Mouse (Mus musculus): Measurements from ENCODE around the gene Psapl1.
"Not testable (repeated sequence)": the region's sequence is repeated elsewhere in the genome, so short reads cannot be mapped to it uniquely, and the experiment has no call there.

The Psapl1 gene

DNA sequence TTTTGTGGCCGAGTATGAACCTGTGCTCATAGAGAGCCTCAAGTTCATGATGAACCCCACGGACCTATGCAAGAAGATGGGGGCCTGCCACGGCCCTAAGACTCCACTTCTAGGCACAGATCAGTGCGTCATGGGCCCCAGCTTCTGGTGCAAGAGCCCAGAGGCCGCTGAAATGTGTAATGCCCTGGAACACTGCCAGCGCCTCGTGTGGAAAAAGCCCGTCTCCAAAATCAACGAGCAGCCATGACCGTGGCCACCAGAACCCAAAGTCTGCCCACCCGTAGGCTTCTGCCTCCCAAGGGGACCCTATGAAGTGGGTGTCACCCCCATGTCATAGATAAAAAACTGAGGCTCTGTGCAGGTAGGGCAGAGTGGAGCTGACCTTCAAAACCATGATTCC lies 1.6 kb downstream of the Psapl1 start:
- no peak for DNase-seq (ENCODE audit: low read depth)

DNA sequence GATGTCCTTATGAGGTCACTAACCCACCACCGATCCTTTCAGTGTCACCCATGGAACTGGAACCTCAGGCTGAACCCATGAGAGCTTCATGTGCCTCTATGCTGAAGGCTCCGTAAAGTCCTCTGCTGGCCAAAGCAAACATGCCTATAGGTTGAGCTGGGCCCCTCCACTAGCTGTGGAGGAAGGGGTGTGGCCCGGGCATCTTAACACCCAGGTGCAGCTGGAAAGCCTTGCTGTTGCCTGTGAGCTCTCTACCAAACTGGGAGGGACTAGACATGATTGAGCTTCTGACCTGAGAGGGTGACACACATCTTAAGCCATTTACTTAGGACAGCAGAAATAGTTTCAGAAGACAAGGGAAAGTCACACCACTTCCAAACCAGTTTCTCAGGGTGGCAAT lies 5.0 kb downstream of the Psapl1 start:
- no peak for DNase-seq (ENCODE audit: low read depth)

DNA sequence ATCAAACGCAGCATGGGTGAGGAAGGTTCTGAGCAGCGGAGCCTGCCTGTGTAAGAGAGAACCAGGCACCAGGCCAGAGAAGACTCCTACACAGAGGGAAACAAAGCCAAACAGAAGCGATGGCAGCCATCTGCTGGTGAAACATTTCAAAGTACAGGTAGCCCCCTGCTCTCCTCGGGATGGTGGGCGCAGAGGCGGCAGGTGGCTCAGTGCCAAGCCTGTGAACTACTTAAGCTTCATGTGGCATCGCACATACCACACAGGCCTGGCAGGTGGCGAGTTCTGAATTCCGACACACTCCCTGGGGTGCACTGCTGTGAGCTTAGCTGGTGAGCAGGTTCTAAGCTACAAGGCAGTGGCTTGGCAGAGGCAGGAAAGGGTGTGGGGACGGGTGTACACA lies 9.5 kb downstream of the Psapl1 start:
- DNase-seq (ENCODE audit: low read depth), result no peak

DNA sequence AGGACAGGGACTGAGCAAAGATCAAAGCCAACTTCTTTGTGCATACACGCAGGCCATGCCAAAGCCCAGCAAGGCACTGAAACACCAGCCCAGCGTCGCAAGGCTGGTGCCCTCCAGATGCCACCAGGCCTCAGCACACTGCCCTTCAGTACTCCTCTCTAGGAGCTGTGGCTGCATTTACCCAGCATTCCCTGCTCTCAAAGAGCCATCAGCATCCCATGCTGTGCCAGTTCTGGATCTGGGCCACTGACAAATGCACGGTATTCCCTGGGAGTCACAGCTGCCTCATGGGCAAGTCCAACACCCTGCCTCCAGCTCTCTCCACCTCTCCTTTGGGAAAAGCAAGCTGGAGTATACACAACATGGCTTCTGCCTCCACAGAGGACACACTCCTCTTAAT lies 16.3 kb downstream of the Psapl1 start:
- DNase-seq (ENCODE audit: low read depth), result no peak

DNA sequence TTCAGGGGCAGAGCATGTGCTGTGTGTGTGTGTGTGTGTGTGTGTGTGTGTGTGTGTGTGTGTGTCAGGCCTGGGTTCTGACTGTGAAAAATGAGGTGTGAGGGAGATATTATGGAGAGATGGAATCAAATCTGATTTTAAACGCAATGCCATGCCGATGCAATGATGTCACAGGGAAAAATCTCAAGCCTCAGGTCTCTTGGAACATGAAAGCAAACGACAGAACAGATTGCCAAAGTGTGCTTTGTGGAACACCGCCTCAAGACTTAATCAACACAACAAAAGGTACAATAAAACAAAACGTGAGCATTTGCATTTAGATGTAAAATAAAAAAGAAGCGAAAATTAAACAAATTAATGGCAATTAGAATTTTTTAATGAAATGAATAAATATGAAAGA lies 16.8 kb downstream of the Psapl1 start:
- no peak for DNase-seq (ENCODE audit: low read depth)

DNA sequence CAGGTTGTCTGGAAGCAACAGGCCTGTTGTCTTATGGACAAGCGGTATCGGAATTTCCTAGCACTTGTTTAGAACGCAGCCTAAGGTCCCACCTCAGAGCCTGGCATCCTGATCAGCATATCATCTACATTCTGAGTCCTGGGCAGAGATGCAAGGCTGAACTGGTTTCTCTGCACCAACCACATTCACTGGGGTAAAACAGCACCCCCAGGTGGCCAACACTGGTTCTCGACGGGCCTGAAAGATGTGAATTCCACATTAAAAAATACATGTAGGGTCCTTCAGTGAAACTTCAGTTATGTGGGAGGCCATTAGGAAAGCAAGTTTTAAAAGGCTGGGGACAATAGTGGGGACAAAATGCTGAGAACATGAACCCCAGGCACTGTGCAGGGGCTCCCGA lies 20.0 kb downstream of the Psapl1 start:
- peak; percentile 54 for DNase-seq (ENCODE audit: low read depth)

DNA sequence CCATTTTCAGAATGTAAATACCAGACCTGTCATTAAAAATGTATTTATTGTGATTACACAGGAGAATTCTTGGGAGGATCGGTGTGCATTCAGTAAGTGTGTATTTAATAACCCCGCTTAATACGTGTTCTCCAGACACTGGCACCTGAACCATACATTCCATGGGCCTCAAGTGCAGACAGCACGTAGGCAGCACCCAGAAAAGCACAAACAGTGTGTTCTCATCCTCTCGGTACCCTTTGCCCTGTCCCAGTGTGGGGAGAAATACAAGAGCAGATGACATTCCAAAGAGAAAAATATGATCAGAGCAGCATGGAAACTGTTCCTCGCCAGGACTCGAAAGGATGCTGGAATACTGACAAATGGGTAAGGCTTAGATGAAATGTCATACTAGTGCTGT lies 22.0 kb downstream of the Psapl1 start:
- no peak for DNase-seq (ENCODE audit: low read depth)

DNA sequence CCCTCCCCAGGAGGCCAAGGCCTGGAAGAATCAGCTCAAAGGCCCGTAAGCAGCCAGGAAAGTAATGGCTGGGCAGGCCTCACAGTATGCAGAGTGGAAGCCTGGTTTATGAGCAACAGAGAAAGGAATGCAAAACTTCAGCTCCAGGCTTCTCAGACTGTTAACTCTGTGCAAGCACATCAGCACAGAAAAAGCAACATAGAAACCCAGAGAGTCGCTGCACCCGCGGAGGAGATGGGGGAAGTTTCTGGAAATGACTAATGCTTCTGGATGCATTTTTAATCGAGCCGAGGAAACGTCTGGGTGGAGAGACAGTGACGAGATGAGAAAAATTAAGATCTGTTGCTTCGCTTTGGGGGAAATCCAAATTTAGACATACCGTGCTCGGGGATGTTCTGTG lies 22.5 kb downstream of the Psapl1 start:
- DNase-seq (ENCODE audit: low read depth), result no peak

DNA sequence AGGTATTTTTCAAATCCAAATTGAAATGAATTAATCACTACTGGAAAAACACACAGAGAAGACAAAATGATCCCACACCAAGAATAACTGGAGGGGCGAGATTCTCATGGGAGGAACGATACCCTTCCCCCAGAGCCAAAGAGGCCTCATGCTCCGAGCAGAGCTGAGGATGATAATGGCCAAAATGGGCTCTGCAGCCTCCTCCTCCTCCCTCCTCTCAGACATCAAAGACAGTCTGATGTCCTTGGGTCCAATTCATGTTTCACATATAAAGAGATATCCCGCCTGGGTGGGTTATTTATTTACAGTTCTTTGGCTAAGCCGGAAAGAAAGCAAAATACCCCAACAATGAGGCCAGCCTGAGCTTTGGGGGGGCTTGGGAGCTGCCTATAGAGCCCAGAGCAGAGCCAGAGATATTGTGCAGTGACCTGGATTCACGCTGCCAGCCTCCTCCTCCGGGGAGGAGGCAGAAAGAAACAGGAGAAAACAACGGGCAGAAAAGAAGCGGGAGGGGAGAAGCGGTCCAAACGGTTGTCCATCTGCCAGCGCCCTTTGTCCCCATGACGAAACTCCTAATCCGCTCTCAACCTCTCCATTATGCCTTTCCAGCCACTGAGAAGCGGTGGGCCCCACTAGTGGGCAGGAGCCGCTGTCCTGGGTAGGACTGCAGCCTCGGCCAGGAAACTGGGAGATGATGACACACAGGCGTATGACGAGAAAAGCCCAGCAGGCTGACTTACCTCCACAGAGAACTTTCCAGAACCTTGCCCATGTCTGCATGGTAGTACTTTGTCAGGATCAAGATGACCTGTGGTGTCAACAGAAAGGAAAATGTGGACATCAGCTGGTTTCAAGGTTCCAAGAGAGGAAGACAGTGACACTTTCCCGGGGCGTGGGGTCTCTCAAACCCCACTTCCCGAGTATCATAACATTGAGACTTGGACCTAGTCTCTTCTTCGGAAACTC lies 24.9 kb downstream of the Psapl1 start:
- no peak for DNase-seq (ENCODE audit: low read depth)

DNA sequence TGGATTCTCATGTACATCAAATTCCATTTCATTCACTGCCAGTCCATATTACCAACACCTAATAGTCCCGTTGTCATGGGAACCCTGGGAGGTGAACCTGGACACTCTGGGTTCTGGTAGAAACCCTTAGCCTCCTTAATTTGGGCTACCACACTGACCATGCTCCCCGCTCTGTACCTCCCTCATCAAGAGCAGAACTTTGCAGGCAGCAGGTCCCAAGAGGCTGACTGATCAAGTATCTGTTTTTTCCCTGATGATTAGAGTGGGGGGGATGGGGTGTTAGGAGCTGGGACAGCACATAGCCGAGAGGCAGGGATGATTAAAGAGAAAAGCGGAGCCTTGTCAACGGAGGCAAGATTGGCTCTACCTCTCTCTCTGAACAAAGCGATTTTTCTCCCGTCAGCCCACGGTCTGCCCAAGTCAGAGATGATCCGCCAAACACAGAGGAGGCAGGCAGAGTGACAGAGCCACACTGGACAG lies 26.5 kb downstream of the Psapl1 start:
- DNase-seq (ENCODE audit: low read depth), result no peak

DNA sequence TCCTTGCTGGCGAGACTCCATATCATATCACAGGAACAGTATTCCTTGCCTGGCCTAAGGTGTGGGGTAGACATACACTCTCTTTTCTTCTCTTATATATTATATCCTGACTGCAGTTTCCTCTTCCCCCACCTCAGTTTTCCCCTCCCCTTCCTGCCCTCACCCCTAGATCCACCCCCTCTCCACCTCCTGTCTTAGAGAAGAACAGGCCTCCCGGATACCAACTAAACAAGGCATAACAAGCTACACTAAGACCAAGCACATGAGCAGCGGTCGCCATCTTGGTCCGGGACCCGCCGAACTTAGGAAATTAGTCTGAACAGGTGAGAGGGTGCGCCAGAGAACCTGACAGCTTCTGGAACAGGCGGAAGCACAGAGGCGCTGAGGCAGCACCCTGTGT lies 33.7 kb downstream of the Psapl1 start:
- DNase-seq (ENCODE audit: low read depth), result not testable (repeated sequence)

DNA sequence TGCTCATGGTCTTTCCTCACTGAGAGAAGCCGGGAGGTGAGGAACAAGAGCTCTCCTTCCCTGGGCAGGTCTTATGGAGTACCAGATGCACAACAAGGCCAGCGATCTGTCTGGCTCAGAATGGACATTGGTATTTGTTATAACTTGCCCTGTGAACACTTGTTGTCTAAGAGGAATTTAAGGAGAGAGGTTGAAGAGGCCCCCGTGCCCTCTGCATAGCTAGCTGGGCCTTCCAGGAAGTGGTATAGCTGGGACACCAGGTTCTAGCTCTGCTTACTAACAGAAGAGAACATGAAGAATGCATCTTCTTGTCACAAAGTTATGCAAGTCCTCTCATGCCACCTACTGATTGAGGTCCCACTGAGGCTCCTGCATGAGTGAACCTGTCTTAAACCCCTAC lies 44.2 kb downstream of the Psapl1 start:
- no peak for DNase-seq (ENCODE audit: low read depth)

DNA sequence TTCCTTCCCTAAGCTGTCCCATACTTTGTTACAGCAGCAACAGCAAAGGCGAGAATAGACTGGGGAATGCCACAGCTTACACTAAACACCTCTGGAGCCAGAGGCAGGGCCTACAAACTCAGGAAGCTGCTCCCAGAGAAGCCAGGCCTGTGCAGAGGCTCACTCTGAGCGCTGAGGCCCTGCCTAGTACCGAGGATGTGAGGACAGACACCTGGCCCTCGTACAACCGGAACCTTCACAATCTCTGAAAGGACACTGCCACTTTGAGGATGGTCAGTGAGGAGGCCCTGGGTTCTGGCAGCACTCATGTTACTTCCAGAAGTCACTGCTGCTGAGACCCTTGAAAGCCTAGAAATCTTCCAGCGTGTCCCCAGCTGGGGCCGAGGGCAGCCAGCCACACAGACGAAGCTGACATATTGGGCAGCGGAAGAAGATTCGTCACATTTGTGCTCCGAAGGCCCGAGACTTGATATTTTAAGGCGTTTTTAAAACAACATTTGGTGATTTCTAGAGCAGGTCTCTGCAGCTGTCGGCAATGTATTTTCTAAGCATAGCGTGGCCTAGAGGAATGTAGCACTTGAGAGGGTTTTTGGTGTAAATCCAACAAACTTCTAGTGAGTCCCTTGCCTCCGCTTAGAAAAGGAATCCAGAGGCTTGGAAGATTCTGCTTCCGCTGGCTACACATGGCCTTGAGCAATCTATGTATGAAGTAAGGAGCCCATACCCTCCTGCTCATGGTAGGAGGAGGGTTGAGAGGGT lies 49.1 kb downstream of the Psapl1 start:
- no peak for DNase-seq (ENCODE audit: low read depth)

DNA sequence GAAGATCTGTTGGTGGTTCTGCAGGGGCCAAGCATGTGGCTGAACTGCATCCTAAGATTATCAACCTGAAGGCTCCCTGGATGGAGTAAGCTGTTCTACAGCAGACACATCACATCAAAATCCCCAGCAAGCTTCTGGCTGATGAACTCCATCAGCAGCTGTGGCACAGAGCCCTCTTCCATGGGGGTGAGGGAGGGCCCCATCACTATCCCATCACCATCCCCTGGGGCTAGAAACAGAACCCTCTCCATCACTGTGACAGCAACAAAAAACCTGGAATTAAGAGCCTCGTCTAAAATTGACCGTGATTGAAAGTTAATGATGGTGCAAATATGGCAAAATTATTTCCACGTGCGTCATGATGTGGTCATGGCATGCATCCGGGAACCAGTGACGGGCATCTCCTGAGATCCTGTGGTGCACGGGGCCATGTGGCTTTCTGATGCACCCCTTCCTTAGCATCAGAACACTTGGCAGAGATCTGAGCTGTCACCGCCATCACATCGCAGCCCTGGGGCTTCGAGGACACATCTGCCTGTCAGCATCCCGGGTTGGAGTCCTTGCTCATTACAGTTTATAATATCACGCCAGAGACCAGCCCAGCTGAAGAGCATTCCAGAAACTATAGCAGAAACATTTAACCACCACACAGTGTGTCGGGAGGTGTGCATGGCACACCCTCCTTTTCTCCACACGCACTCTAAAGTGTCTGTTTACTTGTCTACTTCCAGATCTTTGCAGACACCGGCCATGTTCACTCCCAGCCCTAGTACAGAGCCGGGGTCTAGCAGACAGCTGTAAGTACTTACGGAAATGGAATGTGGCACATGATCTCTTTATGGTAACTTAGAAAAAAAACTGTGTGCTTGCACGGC lies 51.1 kb downstream of the Psapl1 start:
- DNase-seq (ENCODE audit: low read depth), result no peak
